Mouse (Mus musculus): ENCODE measurements around the gene B4galt2. TPM values are rescaled to one million over a fixed set of nuclear protein-coding genes. Genes with fewer than 3 reads are reported as not detected.
A peak's percentile ranks its signal among the peaks of the same experiment; 100 is the strongest.

The B4galt2 gene
- total and polyA plus RNA-seq, 2 experiments from 2014 or later: 90.6 to 192 TPM

DNA sequence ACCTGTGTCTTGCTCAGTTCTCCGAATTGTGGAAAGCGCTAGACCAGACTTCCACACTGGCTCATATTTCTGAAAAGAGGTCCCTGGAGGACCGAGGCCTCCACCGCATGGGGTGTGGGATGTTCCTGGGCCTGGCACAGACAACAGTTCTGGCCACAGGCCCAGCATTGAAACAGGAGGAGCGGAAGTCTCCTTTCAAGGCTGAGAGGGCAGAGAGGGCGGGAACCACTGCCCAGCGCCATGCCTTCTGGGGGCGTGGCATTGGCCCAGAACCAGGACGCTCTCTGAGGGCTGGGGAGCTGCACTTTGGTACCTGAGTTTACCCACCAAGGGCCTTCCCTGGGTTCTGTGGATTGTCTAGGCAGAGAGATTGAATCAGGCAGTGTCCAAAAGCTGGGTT is 17.2 kb downstream of the B4galt2 start:
- WGBS: 40% methylated on average over 9 of the region's 9 CpGs
- no peak overlapping the region for H3K9ac ChIP-seq
- H3K36me3 ChIP-seq (ENCODE audit: insufficient read depth): no peaks in the 10 kb centered on the region
- H3K4me3 ChIP-seq (ENCODE audit: low read depth, low read length): no peak overlapping the region
- no peaks in the 10 kb centered on the region for H3K9me3 ChIP-seq (ENCODE audit: low read length)
- H3K4me2 ChIP-seq (ENCODE audit: low read depth): no peak overlapping the region
- no peak for DNase-seq
- no peak for TF ChIP-seq CTCF (IDR thresholded peaks at IDR 0.05; ENCODE audit: low read depth)
- H3K27me3 ChIP-seq (ENCODE audit: insufficient read depth, low read length): no peaks in the 10 kb centered on the region
- H3K27ac ChIP-seq (ENCODE audit: low read depth, low read length): no peak overlapping the region
- no peak for ATAC-seq
- no peaks in the 10 kb centered on the region for H3K4me1 ChIP-seq (ENCODE audit: insufficient read depth)

DNA sequence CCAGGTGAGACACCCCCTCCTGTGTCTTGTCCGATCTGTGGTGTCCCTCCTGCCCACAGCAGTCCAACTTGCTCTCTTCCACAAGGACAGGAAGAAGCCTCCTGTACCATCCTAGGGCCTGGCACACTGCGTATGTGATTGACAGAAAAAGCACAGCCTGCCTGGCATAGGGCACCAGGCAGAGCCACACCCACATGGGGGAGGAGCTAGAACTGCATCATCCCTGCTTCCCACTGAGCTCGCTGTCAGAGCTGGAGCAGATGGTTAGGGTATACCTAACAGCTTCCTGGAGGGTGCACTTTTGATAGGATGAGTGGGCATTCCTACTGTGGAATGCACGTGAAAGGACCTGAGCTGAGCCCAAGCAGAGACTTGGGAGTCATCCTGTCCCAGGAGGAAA is 20.5 kb downstream of the B4galt2 start:
- DNase-seq (peak; percentile 76), ATAC-seq (peak; percentile 93)
- H3K36me3 ChIP-seq (ENCODE audit: insufficient read depth): peaks cover 3% of the 10 kb centered on the region; the same call in 1 of the 2 replicates
- no peak overlapping the region for H3K4me3 ChIP-seq (ENCODE audit: low read depth, low read length)
- TF ChIP-seq CTCF (IDR thresholded peaks at IDR 0.05; ENCODE audit: low read depth): no peak
- H3K9me3 ChIP-seq (ENCODE audit: low read length): no peaks in the 10 kb centered on the region
- WGBS: 30% methylated on average over 4 of the region's 4 CpGs
- no peaks in the 10 kb centered on the region for H3K27me3 ChIP-seq (ENCODE audit: insufficient read depth, low read length)
- H3K4me2 ChIP-seq (ENCODE audit: low read depth): no peak overlapping the region
- no peak overlapping the region for H3K9ac ChIP-seq
- H3K4me1 ChIP-seq (ENCODE audit: insufficient read depth): no peaks in the 10 kb centered on the region
- 0 out of 2 replicates have a peak overlapping the region, but pooled peaks have one; percentile 21 for H3K27ac ChIP-seq (ENCODE audit: low read depth, low read length)

GRCm38 (mm10) chr4:117860570-117860969 is 22.7 kb downstream of the B4galt2 start:
- H3K9me3 ChIP-seq (ENCODE audit: low read length): no peaks in the 10 kb centered on the region
- H3K36me3 ChIP-seq (ENCODE audit: insufficient read depth): peaks cover 5% of the 10 kb centered on the region; the same call in 1 of the 2 replicates
- no peak overlapping the region for H3K9ac ChIP-seq
- H3K4me3 ChIP-seq (ENCODE audit: low read depth, low read length): no peak overlapping the region
- no peak for ATAC-seq
- H3K27ac ChIP-seq (ENCODE audit: low read depth, low read length): no peak overlapping the region
- no peak overlapping the region for H3K4me2 ChIP-seq (ENCODE audit: low read depth)
- no peak for TF ChIP-seq CTCF (IDR thresholded peaks at IDR 0.05; ENCODE audit: low read depth)
- DNase-seq: no peak
- WGBS: 59% methylated on average over 9 of the region's 9 CpGs
- no peaks in the 10 kb centered on the region for H3K27me3 ChIP-seq (ENCODE audit: insufficient read depth, low read length)
- H3K4me1 ChIP-seq (ENCODE audit: insufficient read depth): no peaks in the 10 kb centered on the region

- peaks cover 5% of the 10 kb centered on the region; the same call in 1 of the 2 replicates for H3K36me3 ChIP-seq (ENCODE audit: insufficient read depth)
- ATAC-seq (0 out of 2 replicates have a peak, but pooled peaks have one; percentile 10), DNase-seq (peak; percentile 49)
- 46% methylated on average over 3 of the region's 3 CpGs for WGBS
- peak; percentile 61 for TF ChIP-seq CTCF (IDR thresholded peaks at IDR 0.05; ENCODE audit: low read depth)
- no peak overlapping the region for H3K4me3 ChIP-seq (ENCODE audit: low read depth, low read length)
- no peak overlapping the region for H3K4me2 ChIP-seq (ENCODE audit: low read depth)
- no peak overlapping the region for H3K27ac ChIP-seq (ENCODE audit: low read depth, low read length)
- H3K4me1 ChIP-seq (ENCODE audit: insufficient read depth): no peaks in the 10 kb centered on the region
- no peak overlapping the region for H3K9ac ChIP-seq
- H3K27me3 ChIP-seq (ENCODE audit: insufficient read depth, low read length): no peaks in the 10 kb centered on the region
- no peaks in the 10 kb centered on the region for H3K9me3 ChIP-seq (ENCODE audit: low read length)
Measured at GRCm38 (mm10) chr4:117858794-117859193, 24.5 kb downstream of the B4galt2 start.

DNA sequence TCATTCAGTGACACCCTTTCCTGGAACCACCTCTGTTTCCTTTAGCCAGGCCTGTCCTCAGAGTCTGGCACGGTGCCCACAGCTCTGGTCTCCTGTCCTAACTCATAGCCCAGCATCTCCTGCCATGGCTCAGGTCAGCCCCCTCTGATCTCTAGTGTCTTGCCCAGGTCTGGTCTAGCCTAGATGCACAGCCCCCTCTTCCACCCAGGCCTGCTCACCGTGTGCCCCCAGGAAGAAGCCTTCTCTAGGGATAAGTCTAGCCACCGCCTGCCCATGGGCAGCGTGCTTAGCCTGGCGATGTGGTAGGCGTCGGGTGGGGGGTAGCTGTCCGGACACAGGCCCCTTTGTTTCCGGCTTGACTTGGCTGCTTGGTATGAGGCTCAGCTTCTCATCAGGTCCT is 28.1 kb downstream of the B4galt2 start:
- Histone ChIP-seq H3K36me3 (ENCODE audit: insufficient read depth) (peaks cover 5% of the 10 kb centered on the region; the same call in 1 of the 2 replicates), H3K4me2 (ENCODE audit: low read depth) (no peak overlapping the region), H3K4me1 (ENCODE audit: insufficient read depth) (no peaks in the 10 kb centered on the region), H3K4me3 (ENCODE audit: low read depth, low read length) (no peak overlapping the region), H3K9me3 (ENCODE audit: low read length) (no peaks in the 10 kb centered on the region), H3K27me3 (ENCODE audit: insufficient read depth, low read length) (no peaks in the 10 kb centered on the region), H3K9ac (no peak overlapping the region), H3K27ac (ENCODE audit: low read depth, low read length) (no peak overlapping the region)
- ATAC-seq: peak; percentile 75
- no peak for DNase-seq
- TF ChIP-seq CTCF (IDR thresholded peaks at IDR 0.05; ENCODE audit: low read depth): no peak
- 61% methylated on average over 9 of the region's 9 CpGs for WGBS

GRCm38 (mm10) chr4:117852152-117852868 is 31.0 kb downstream of the B4galt2 start:
- no peaks in the 10 kb centered on the region for H3K27me3 ChIP-seq (ENCODE audit: insufficient read depth, low read length)
- TF ChIP-seq CTCF (IDR thresholded peaks at IDR 0.05; ENCODE audit: low read depth): no peak
- 79% methylated on average over 10 of the region's 10 CpGs for WGBS
- no peak overlapping the region for H3K4me3 ChIP-seq (ENCODE audit: low read depth, low read length)
- no peak overlapping the region for H3K27ac ChIP-seq (ENCODE audit: low read depth, low read length)
- no peak overlapping the region for H3K9ac ChIP-seq
- no peaks in the 10 kb centered on the region for H3K4me1 ChIP-seq (ENCODE audit: insufficient read depth)
- no peak for DNase-seq
- no peaks in the 10 kb centered on the region for H3K36me3 ChIP-seq (ENCODE audit: insufficient read depth)
- no peak for ATAC-seq
- no peak overlapping the region for H3K4me2 ChIP-seq (ENCODE audit: low read depth)
- H3K9me3 ChIP-seq (ENCODE audit: low read length): no peaks in the 10 kb centered on the region

DNA sequence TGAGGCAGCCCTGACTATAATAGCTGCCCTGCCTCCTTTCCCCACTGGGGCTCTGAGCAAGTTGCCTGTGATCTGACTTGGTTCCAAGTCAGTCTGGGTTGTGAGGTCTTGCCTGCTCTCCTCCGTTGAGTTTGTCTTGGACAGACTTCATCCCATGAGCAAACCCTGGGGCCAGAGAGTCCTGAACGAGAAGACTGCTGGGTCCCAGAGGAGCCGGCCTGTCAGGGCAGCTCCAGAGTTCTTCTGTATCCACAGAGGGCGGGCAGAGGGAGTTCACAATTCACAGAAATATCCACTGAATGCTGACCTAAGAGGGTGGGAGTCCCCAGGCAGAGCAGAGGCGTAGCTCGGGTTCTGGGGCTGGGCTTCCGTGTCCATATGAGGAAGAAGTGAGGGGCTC is 32.4 kb downstream of the B4galt2 start:
- 81% methylated on average over 7 of the region's 7 CpGs for WGBS
- Histone ChIP-seq H3K36me3 (ENCODE audit: insufficient read depth) (no peaks in the 10 kb centered on the region), H3K9me3 (ENCODE audit: low read length) (no peaks in the 10 kb centered on the region), H3K27me3 (ENCODE audit: insufficient read depth, low read length) (no peaks in the 10 kb centered on the region), H3K4me1 (ENCODE audit: insufficient read depth) (no peaks in the 10 kb centered on the region), H3K4me3 (ENCODE audit: low read depth, low read length) (no peak overlapping the region), H3K27ac (ENCODE audit: low read depth, low read length) (no peak overlapping the region), H3K9ac (no peak overlapping the region), H3K4me2 (ENCODE audit: low read depth) (no peak overlapping the region)
- no peak for DNase-seq
- no peak for TF ChIP-seq CTCF (IDR thresholded peaks at IDR 0.05; ENCODE audit: low read depth)
- ATAC-seq: no peak

Measured in forebrain, postnatal 0 days (tissue).